Mouse (Mus musculus): Measurements from ENCODE around the gene Gpr62. TPM values are rescaled to one million over a fixed set of nuclear protein-coding genes. Genes with fewer than 3 reads are reported as not detected.

Gene Gpr62
- polyA plus RNA-seq, 1 experiment, result 0.47 TPM

DNA sequence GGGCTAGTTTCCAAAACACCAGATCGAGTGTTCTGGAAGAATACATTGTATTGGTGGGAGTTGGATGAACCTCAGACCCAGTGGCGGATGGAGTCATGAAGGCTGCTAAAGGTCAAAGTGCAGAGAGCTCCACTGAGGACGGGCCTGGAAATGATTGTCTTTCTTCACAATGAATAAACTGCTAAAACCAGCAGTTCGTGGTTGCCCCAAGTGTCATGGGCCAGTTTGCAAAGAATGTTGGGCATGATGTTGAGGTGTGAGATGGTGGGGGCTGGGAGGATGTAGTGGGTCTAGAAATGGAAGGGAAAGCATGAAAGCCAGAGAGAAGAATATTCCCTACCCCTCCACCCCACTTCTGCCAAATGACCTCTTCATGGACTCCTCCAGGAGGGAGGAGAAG, 20.9 kb downstream of the Gpr62 start:
- no peak for TF ChIP-seq POLR2A (IDR thresholded peaks at IDR 0.05; ENCODE audit: control insufficient read depth, extremely low read depth, insufficient read depth, low read length, poor library complexity)
- TF ChIP-seq CTCF (IDR thresholded peaks at IDR 0.05; ENCODE audit: borderline replicate concordance, control insufficient read depth, extremely low read depth, insufficient read depth, low read length, poor library complexity), result no peak
- H3K27ac ChIP-seq (ENCODE audit: control insufficient read depth, insufficient read depth, low read length), result no peak overlapping the region
- 90% methylated on average over 4 of the region's 4 CpGs for WGBS
- no peak for DNase-seq
- no peaks in the 10 kb centered on the region for H3K36me3 ChIP-seq (ENCODE audit: control insufficient read depth, insufficient read depth, low read length)
- no peaks in the 10 kb centered on the region for H3K27me3 ChIP-seq (ENCODE audit: control insufficient read depth, insufficient read depth, low read length)
- H3K4me3 ChIP-seq (ENCODE audit: control insufficient read depth, insufficient read depth, low read length), result no peak overlapping the region
- peaks cover 25% of the 10 kb centered on the region for H3K4me1 ChIP-seq (replicated peaks; ENCODE audit: control insufficient read depth, insufficient read depth, low read length)

DNA sequence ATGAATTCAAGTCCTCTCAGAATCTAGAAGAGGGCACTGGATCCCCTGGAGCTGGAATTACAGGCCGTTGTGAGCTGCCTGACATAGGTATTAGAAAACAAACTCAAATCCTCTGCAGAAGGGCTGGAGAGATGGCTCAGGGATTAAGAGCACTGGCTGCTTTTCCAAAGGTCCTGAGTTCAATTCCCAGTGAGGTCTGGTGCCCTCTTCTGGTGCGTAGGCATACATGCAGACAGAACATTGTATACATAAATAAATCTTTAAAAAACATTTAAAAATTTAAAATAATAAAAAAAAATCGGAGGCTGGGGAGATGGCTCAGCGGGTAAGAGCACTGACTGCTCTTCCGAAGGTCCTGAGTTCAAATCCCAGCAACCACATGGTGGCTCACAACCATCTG, 23.1 kb downstream of the Gpr62 start:
- TF ChIP-seq CTCF (IDR thresholded peaks at IDR 0.05; ENCODE audit: borderline replicate concordance, control insufficient read depth, extremely low read depth, insufficient read depth, low read length, poor library complexity), result no peak
- no peak for TF ChIP-seq POLR2A (IDR thresholded peaks at IDR 0.05; ENCODE audit: control insufficient read depth, extremely low read depth, insufficient read depth, low read length, poor library complexity)
- Histone ChIP-seq H3K27ac (ENCODE audit: control insufficient read depth, insufficient read depth, low read length) (no peak overlapping the region), H3K36me3 (ENCODE audit: control insufficient read depth, insufficient read depth, low read length) (no peaks in the 10 kb centered on the region), H3K4me3 (ENCODE audit: control insufficient read depth, insufficient read depth, low read length) (no peak overlapping the region), H3K4me1 (replicated peaks; ENCODE audit: control insufficient read depth, insufficient read depth, low read length) (peaks cover 24% of the 10 kb centered on the region), H3K27me3 (ENCODE audit: control insufficient read depth, insufficient read depth, low read length) (no peaks in the 10 kb centered on the region)
- WGBS, result 95% methylated on average over 5 of the region's 5 CpGs
- DNase-seq, result no peak

DNA sequence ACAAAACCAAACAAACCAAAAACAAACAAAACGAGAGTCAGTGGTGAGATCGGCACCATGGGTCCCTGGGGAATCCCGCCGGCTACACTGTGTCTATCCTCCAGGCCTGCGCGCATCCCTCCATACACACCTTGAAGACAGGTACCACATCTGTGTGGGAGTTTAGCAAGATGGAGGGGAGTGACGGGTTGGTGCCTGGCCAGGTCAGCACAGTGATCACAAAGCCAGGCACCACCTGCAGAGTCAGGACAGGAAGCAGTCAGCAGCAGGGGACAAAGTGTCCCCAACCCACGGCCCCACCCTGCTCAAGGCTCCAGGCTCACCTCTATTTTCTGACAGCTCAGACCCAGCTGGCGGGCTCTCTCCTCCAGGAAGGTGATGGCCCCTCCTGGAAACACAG, 29.2 kb downstream of the Gpr62 start:
- no peak for TF ChIP-seq CTCF (IDR thresholded peaks at IDR 0.05; ENCODE audit: borderline replicate concordance, control insufficient read depth, extremely low read depth, insufficient read depth, low read length, poor library complexity)
- no peak for TF ChIP-seq POLR2A (IDR thresholded peaks at IDR 0.05; ENCODE audit: control insufficient read depth, extremely low read depth, insufficient read depth, low read length, poor library complexity)
- no peak for DNase-seq
- Histone ChIP-seq H3K4me3 (ENCODE audit: control insufficient read depth, insufficient read depth, low read length) (no peak overlapping the region), H3K36me3 (ENCODE audit: control insufficient read depth, insufficient read depth, low read length) (peaks cover 10% of the 10 kb centered on the region), H3K27ac (ENCODE audit: control insufficient read depth, insufficient read depth, low read length) (no peak overlapping the region), H3K27me3 (ENCODE audit: control insufficient read depth, insufficient read depth, low read length) (no peaks in the 10 kb centered on the region), H3K4me1 (replicated peaks; ENCODE audit: control insufficient read depth, insufficient read depth, low read length) (peaks cover 15% of the 10 kb centered on the region)
- WGBS, result 90% methylated on average over 9 of the region's 9 CpGs

DNA sequence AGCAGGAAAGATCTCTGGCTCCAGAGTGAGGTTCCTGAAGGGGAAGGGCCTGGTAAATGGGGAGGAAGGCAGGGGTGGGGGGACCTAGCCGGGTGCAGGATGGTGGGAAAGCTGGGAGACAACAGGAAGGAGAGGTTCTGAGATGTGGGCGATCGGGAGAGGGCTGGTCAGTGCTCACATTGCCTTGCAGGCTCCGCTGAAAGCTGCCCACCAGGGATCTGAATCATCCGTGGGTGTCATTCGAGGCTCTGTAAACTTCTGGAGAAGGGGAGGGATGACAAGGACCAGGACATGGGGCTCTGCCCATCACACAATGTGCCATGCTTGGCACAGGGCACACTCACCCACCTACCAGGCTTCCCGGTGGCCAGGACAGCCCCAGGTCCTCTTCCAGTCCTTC, 32.3 kb downstream of the Gpr62 start:
- TF ChIP-seq CTCF (IDR thresholded peaks at IDR 0.05; ENCODE audit: borderline replicate concordance, control insufficient read depth, extremely low read depth, insufficient read depth, low read length, poor library complexity) (no peak), POLR2A (IDR thresholded peaks at IDR 0.05; ENCODE audit: control insufficient read depth, extremely low read depth, insufficient read depth, low read length, poor library complexity) (no peak)
- peaks cover 12% of the 10 kb centered on the region for H3K36me3 ChIP-seq (ENCODE audit: control insufficient read depth, insufficient read depth, low read length)
- DNase-seq, result no peak
- no peak overlapping the region for H3K4me3 ChIP-seq (ENCODE audit: control insufficient read depth, insufficient read depth, low read length)
- 91% methylated on average over 7 of the region's 7 CpGs for WGBS
- H3K4me1 ChIP-seq (replicated peaks; ENCODE audit: control insufficient read depth, insufficient read depth, low read length), result peaks cover 18% of the 10 kb centered on the region
- no peaks in the 10 kb centered on the region for H3K27me3 ChIP-seq (ENCODE audit: control insufficient read depth, insufficient read depth, low read length)
- no peak overlapping the region for H3K27ac ChIP-seq (ENCODE audit: control insufficient read depth, insufficient read depth, low read length)

DNA sequence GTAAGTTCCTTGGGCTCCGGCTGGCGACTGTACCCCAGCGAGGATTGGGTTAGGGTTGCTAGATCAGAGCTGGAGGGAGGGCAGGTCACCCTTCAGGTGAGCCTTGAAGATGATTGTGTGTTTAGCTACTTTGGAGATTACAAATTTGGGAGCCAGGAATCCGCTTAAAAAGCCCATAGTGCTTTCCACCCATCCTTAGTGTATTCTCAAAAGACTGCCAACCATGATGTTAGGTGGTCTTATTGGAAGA, 35.8 kb downstream of the Gpr62 start:
- H3K27ac ChIP-seq (ENCODE audit: control insufficient read depth, insufficient read depth, low read length), result peak overlapping the region; percentile 73
- WGBS, result 2% methylated on average over 4 of the region's 4 CpGs
- DNase-seq, result no peak
- no peaks in the 10 kb centered on the region for H3K27me3 ChIP-seq (ENCODE audit: control insufficient read depth, insufficient read depth, low read length)
- TF ChIP-seq POLR2A (IDR thresholded peaks at IDR 0.05; ENCODE audit: control insufficient read depth, extremely low read depth, insufficient read depth, low read length, poor library complexity) (no peak), CTCF (IDR thresholded peaks at IDR 0.05; ENCODE audit: borderline replicate concordance, control insufficient read depth, extremely low read depth, insufficient read depth, low read length, poor library complexity) (no peak)
- peaks cover 12% of the 10 kb centered on the region for H3K36me3 ChIP-seq (ENCODE audit: control insufficient read depth, insufficient read depth, low read length)
- H3K4me1 ChIP-seq (replicated peaks; ENCODE audit: control insufficient read depth, insufficient read depth, low read length), result peaks cover 10% of the 10 kb centered on the region; the same call in 1 of the 2 replicates
- peak overlapping the region; percentile 87 for H3K4me3 ChIP-seq (ENCODE audit: control insufficient read depth, insufficient read depth, low read length)

DNA sequence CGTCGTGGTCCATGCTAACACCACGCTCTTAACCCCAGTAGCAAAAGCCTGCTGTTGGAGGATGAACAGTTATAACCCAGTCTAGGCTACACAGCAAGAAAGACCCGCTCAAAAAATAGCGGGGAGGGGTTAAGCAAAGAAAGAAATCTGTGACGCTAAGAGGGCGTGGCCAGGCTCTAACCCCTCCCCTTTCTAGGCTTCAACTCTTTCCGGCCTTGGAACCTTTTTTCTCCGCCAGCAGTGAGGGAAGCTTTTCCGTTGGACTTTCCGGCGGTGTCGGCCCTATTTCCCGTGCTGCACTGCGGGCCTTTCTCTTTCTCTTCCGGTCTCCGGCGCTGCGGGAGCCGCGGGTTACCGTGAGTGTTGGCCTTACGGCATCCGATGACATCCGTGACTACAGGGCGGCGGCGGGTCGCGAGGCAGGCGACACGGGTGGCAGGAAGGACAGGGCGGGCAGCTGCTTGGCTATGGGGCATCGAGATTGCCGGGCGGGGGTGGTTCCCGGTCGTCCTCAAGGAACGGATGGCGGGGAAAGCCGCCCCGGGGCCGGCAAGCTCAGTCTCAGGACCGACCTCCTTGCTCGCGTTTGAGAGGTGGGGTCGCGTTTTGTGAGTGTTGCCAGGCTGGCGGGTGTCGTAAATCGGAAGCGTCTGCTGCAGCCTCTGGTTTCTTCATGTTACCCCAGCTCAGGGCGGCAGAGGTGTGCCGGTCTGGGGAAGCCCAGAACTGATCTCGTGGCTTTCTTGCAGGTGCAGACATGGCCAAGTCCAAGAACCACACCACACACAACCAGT, 36.3 kb downstream of the Gpr62 start, which contains the start of gene Rpl29:
Gene Rpl29 (plus strand): TSS at position 234 of the 794 bp plus-strand sequence.
- peak within 1 kb of the TSS; percentile 86 for H3K27ac ChIP-seq (ENCODE audit: control insufficient read depth, insufficient read depth, low read length)
- peaks cover 12% of the 10 kb centered on the region for H3K36me3 ChIP-seq (ENCODE audit: control insufficient read depth, insufficient read depth, low read length)
- DNase-seq, result peak; percentile 95
- peak within 1 kb of the TSS; percentile 87 for H3K4me3 ChIP-seq (ENCODE audit: control insufficient read depth, insufficient read depth, low read length)
- H3K27me3 ChIP-seq (ENCODE audit: control insufficient read depth, insufficient read depth, low read length), result no peaks in the 10 kb centered on the region
- H3K4me1 ChIP-seq (replicated peaks; ENCODE audit: control insufficient read depth, insufficient read depth, low read length), result peaks cover 10% of the 10 kb centered on the region; the same call in 1 of the 2 replicates
- WGBS, result under 1% methylated on average over 55 of the region's 55 CpGs
- peak; percentile 21; the same call in 1 of the 2 replicates for TF ChIP-seq CTCF (IDR thresholded peaks at IDR 0.05; ENCODE audit: borderline replicate concordance, control insufficient read depth, extremely low read depth, insufficient read depth, low read length, poor library complexity)
- peak; percentile 59; the same call in 1 of the 2 replicates for TF ChIP-seq POLR2A (IDR thresholded peaks at IDR 0.05; ENCODE audit: control insufficient read depth, extremely low read depth, insufficient read depth, low read length, poor library complexity)

Data from thymus, adult 2 months (tissue).